Mouse (Mus musculus): ENCODE data around the gene Btbd9. TPM values are rescaled to one million over a fixed set of nuclear protein-coding genes. Genes with fewer than 3 reads are reported as not detected.

Btbd9 gene
- polyA plus RNA-seq, 1 experiment from 2014 or later = 59.8 TPM

DNA sequence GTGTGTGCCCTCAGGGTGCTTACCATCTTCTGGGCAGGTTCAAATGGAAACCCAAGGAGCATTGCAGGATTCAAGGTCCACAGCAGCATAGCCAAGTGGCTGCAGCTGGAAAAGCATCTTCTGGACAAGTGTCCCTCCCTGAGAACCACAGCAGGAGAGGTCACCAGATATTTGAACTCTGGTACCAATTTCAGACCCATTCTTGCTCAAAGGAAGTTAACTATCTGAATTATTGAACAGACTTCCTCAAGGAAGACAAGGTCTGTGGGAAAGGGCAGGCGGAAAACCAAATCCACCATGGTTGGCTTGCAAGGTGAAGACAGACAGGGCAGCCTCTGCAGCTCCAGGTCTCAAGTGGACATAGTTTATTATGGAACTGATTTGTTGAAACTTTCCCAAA lies 211.6 kb downstream of the Btbd9 start:
- H3K4me1 ChIP-seq = peaks cover 16% of the 10 kb centered on the region
- H3K36me3 ChIP-seq = no peaks in the 10 kb centered on the region
- WGBS = 79% methylated on average over 1 of the region's 1 CpGs
- DNase-seq (ENCODE audit: low spot score) = no peak
- H3K9me3 ChIP-seq = no peaks in the 10 kb centered on the region
- no peak overlapping the region for H3K27ac ChIP-seq
- H3K4me3 ChIP-seq = no peak overlapping the region
- H3K27me3 ChIP-seq (ENCODE audit: insufficient read depth, poor library complexity, severe bottlenecking) = no peaks in the 10 kb centered on the region

DNA sequence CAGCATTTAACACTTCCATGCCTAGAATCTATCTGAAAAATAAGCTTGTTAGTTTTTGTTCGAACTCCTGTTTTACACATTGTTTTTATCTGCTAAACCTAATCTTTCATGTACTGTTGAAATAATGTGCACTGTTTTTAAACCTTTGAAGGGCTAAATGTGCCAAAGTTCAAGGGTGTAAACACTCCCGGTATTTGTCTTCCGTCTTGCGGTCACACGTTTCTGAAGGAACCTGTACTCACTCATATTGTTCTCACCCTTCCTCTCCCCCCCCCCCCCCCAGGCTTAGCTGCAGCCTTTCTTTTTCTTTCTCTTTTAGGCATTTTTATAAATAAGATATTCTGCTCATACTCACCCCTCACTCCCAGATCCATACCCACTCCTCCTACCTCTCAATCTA lies 212.9 kb downstream of the Btbd9 start:
- DNase-seq (ENCODE audit: low spot score) = no peak
- WGBS = 70% methylated on average over 5 of the region's 5 CpGs
- H3K27ac ChIP-seq = no peak overlapping the region
- peaks cover 17% of the 10 kb centered on the region for H3K4me1 ChIP-seq
- H3K36me3 ChIP-seq = no peaks in the 10 kb centered on the region
- no peaks in the 10 kb centered on the region for H3K27me3 ChIP-seq (ENCODE audit: insufficient read depth, poor library complexity, severe bottlenecking)
- no peak overlapping the region for H3K4me3 ChIP-seq
- no peaks in the 10 kb centered on the region for H3K9me3 ChIP-seq

DNA sequence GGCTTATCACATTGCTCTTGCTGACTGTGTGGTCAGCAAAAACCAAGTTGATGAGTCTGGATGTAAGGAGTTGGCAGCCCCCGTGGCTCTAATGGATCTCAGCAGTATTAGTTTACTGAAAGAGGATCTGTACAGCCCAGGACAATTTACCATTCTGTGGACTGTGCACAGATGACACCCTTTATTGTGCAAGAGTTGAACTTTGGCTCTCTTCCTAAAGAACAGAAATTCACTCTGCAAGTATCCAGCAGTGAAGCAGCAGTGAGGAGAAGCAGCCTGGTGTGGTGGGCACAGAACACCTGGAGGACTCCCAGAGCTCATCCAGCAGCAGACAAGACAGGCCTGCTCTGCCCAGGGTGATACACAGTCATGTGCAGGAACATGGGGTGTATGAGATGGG lies 215.6 kb downstream of the Btbd9 start:
- no peak for DNase-seq (ENCODE audit: low spot score)
- Histone ChIP-seq H3K4me1 (peaks cover 15% of the 10 kb centered on the region), H3K27me3 (ENCODE audit: insufficient read depth, poor library complexity, severe bottlenecking) (no peaks in the 10 kb centered on the region), H3K9me3 (no peaks in the 10 kb centered on the region), H3K4me3 (no peak overlapping the region), H3K36me3 (no peaks in the 10 kb centered on the region), H3K27ac (no peak overlapping the region)
- 39% methylated on average over 1 of the region's 1 CpGs for WGBS

DNA sequence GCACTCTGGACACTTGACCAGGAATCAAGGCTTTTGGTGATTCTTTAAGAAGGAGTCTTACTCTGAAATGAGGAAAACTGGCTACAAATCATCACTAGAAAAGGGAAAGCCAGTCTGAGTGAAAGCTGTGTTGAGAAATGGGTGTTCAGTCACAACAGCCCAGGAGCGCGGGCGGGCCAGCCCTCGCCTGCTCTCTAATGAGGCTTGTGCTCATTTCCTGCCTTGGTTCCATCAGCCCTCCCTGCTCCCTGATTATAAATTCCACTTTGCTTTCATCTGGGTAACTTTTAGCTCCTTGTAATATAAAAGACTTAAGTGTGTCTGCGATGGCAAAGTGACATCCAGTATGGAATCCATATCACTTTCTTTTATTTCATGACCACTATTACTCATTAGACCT lies 216.9 kb downstream of the Btbd9 start:
- Histone ChIP-seq H3K36me3 (no peaks in the 10 kb centered on the region), H3K4me3 (no peak overlapping the region), H3K4me1 (peaks cover 12% of the 10 kb centered on the region; the same call in 1 of the 2 replicates), H3K27ac (no peak overlapping the region), H3K9me3 (no peaks in the 10 kb centered on the region), H3K27me3 (ENCODE audit: insufficient read depth, poor library complexity, severe bottlenecking) (no peaks in the 10 kb centered on the region)
- WGBS = 79% methylated on average over 5 of the region's 5 CpGs
- DNase-seq (ENCODE audit: low spot score) = no peak

DNA sequence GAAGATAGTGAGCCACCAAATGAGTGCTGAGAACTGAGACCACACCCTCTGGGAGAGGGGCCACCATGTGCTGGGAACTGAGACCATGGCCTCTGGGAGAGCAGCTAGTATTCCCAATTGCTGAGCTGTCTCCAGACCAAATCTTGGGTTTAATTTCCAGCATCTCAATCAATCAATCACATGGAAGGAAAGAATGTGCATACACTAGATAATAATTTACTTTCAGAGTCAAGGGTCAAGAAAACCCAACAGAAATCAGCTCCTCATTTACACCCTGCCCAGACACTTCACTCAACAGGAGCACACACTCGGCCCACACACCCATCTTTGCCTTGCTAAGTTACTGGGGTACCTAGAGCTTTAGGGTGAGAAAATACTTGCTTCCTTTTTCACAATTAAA lies 220.9 kb downstream of the Btbd9 start:
- H3K27ac ChIP-seq = no peak overlapping the region
- no peak for DNase-seq (ENCODE audit: low spot score)
- no peaks in the 10 kb centered on the region for H3K36me3 ChIP-seq
- H3K4me3 ChIP-seq = no peak overlapping the region
- H3K4me1 ChIP-seq = peaks cover 9% of the 10 kb centered on the region; the same call in 1 of the 2 replicates
- H3K27me3 ChIP-seq (ENCODE audit: insufficient read depth, poor library complexity, severe bottlenecking) = no peaks in the 10 kb centered on the region
- 77% methylated on average over 1 of the region's 1 CpGs for WGBS
- H3K9me3 ChIP-seq = no peaks in the 10 kb centered on the region

DNA sequence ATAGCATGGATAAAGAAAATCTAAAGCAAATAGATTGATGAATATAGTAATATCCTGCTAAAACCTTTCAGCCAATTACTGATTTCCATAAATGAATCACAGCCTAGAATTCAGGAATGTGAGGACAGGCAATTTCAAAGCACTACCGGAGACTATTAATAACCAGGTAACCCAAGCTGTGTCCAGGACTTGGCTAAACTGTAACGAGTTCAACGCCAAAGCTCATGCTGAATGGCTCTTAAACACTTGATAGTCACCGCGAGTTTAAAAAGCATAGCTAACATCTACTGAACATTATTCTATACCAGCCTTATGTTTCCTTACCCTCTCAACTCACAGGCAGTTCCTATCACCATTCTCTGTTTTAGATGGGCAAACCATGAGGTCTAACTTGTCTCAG lies 221.9 kb downstream of the Btbd9 start:
- H3K4me1 ChIP-seq = peaks cover 10% of the 10 kb centered on the region
- 78% methylated on average over 5 of the region's 5 CpGs for WGBS
- no peak for DNase-seq (ENCODE audit: low spot score)
- no peak overlapping the region for H3K4me3 ChIP-seq
- no peaks in the 10 kb centered on the region for H3K36me3 ChIP-seq
- no peaks in the 10 kb centered on the region for H3K27me3 ChIP-seq (ENCODE audit: insufficient read depth, poor library complexity, severe bottlenecking)
- no peaks in the 10 kb centered on the region for H3K9me3 ChIP-seq
- H3K27ac ChIP-seq = no peak overlapping the region

DNA sequence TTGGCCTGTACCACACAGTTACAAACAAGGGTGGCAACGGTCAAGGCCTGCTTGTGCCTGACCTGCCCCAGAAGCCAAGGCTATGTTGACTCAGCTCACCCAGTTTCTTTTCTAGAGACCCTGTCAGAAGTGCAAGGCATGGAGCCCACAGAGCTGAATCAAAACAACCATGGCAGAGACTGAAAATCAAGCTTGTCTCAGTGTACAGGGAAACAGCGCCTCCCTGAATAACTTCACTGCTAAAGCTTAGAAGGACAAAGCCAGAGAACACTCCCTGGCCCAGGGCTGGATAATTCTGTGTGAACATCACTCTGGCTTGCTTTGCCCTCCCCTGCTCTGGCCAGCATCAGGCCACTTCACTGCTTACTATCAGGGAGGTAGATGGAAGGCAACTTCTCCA lies 228.3 kb downstream of the Btbd9 start:
- Histone ChIP-seq H3K4me1 (peaks cover 32% of the 10 kb centered on the region), H3K4me3 (no peak overlapping the region), H3K27ac (peak overlapping the region; percentile 23; the same call in 1 of the 2 replicates), H3K9me3 (no peaks in the 10 kb centered on the region), H3K36me3 (no peaks in the 10 kb centered on the region), H3K27me3 (ENCODE audit: insufficient read depth, poor library complexity, severe bottlenecking) (no peaks in the 10 kb centered on the region)
- no peak for DNase-seq (ENCODE audit: low spot score)
- 67% methylated on average over 2 of the region's 2 CpGs for WGBS

DNA sequence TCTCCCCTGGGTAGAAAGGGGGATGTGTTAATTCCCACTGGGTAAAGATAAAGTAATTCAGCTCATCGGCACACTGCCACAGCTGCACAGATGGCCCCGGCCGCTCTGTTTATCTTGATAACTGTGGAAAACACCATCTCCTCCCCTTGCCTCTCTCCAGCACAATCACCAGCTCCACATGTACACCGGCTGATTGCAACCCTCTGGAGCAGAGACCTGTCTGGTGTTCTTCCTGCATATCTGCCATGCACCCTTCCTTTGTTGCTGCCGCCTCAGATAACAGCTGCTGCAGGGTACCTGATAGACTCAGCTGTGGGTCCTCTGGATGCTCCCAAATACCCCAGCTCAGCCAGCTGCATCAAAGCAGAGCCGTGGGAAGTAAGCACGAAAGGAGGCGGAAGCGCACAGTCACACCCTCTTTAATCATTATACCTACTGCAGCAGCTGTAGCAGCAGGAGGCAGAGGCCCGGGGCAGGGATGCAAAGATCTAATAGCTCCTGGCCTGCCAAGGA lies 229.1 kb downstream of the Btbd9 start:
- WGBS = 5% methylated on average over 10 of the region's 10 CpGs

DNA sequence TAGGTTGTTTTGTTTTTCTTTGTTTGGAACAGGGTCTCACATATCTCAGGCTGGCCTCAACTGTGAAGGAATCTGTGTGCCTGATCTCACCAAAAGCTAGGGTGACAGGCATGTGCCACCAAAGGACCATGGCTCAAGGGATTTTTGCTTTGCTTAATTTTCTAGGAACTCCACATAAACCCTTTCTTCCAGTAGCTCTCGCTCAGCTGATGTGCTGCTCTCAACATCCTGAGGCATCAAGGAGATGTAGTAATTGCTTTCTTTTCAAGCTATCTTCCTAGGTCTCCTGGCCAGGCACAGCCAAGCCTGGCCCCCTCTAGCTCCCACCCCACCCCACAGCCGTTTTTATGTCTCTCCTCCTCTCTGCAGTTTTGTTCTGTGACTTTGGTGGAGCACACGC lies 231.3 kb downstream of the Btbd9 start:
- no peaks in the 10 kb centered on the region for H3K27me3 ChIP-seq (ENCODE audit: insufficient read depth, poor library complexity, severe bottlenecking)
- H3K36me3 ChIP-seq = no peaks in the 10 kb centered on the region
- no peak overlapping the region for H3K4me3 ChIP-seq
- 79% methylated on average over 3 of the region's 3 CpGs for WGBS
- H3K9me3 ChIP-seq = no peaks in the 10 kb centered on the region
- no peak overlapping the region for H3K27ac ChIP-seq
- no peak for DNase-seq (ENCODE audit: low spot score)
- peaks cover 37% of the 10 kb centered on the region for H3K4me1 ChIP-seq

More for the DNA sequence above, 229.1 kb downstream of the Btbd9 start:
- no peaks in the 10 kb centered on the region for H3K9me3 ChIP-seq
- peaks cover 32% of the 10 kb centered on the region for H3K4me1 ChIP-seq
- peak; percentile 92 for DNase-seq (ENCODE audit: low spot score)
- 0 out of 2 replicates have a peak overlapping the region, but pooled peaks have one; percentile 3 for H3K27ac ChIP-seq
- no peaks in the 10 kb centered on the region for H3K36me3 ChIP-seq
- H3K27me3 ChIP-seq (ENCODE audit: insufficient read depth, poor library complexity, severe bottlenecking) = no peaks in the 10 kb centered on the region
- peak overlapping the region; percentile 20 for H3K4me3 ChIP-seq

DNA sequence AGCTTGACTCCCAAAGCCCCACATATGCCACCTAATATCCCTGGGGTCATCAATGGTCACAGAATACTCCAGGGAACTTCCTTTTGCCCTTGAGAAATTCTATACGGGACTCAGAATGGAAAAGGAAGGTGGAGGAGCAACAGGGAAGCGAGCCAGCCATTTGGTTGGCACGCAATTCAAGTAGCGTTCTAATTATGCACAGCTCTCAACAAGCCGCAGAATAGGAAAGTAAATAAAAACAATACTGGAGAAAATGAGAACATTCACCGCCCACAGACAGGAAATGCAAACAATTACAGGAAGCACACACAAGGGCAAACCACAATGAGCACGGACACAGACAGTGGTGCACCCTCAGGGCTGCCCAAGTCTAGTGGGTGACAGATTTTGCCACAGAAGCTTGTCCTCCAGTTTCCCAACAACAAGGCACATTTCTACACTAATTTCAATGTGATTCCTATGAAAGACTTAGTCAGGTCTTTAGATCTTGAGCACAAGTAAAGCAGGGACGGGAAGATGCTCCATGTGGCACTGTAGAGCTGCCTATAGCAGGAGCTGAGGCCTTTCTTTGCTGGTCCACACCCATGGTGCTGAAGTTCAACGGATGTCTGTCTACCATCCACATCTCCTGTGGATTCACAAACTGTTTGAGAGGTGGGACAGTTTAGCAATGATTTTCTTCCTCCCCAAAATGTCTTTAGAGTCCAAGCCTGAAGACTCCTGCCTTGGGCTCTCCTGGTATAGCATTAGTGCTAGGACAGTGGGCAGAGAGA lies 232.4 kb downstream of the Btbd9 start:
- WGBS = 71% methylated on average over 9 of the region's 9 CpGs

DNA sequence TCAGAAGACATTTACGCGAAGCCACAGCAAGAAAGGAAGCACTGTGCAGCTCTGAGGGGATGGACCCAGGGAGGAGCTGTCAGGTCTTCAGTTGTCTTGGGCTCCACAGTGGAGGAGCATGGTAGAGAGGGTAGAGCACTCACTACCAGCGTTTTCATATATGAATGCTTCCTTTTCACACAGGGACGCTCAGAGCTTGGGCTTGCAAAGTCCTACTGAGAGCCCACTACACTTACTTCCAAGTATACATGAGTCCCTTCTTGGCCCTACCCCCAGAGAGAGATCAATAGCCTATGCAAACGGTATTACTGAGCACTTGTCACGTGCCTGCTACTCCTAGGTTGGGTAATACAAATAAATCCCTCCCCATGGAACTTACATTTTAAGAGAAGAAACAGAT lies 234.7 kb downstream of the Btbd9 start:
- 79% methylated on average over 6 of the region's 6 CpGs for WGBS
- H3K9me3 ChIP-seq = no peaks in the 10 kb centered on the region
- H3K4me1 ChIP-seq = peaks cover 22% of the 10 kb centered on the region
- no peaks in the 10 kb centered on the region for H3K36me3 ChIP-seq
- DNase-seq (ENCODE audit: low spot score) = no peak
- no peak overlapping the region for H3K27ac ChIP-seq
- H3K4me3 ChIP-seq = no peak overlapping the region
- H3K27me3 ChIP-seq (ENCODE audit: insufficient read depth, poor library complexity, severe bottlenecking) = no peaks in the 10 kb centered on the region

More for the DNA sequence above, 232.4 kb downstream of the Btbd9 start:
- Histone ChIP-seq H3K9me3 (no peaks in the 10 kb centered on the region), H3K27me3 (ENCODE audit: insufficient read depth, poor library complexity, severe bottlenecking) (no peaks in the 10 kb centered on the region), H3K4me1 (peaks cover 30% of the 10 kb centered on the region), H3K4me3 (no peak overlapping the region), H3K36me3 (no peaks in the 10 kb centered on the region), H3K27ac (no peak overlapping the region)
- no peak for DNase-seq (ENCODE audit: low spot score)

DNA sequence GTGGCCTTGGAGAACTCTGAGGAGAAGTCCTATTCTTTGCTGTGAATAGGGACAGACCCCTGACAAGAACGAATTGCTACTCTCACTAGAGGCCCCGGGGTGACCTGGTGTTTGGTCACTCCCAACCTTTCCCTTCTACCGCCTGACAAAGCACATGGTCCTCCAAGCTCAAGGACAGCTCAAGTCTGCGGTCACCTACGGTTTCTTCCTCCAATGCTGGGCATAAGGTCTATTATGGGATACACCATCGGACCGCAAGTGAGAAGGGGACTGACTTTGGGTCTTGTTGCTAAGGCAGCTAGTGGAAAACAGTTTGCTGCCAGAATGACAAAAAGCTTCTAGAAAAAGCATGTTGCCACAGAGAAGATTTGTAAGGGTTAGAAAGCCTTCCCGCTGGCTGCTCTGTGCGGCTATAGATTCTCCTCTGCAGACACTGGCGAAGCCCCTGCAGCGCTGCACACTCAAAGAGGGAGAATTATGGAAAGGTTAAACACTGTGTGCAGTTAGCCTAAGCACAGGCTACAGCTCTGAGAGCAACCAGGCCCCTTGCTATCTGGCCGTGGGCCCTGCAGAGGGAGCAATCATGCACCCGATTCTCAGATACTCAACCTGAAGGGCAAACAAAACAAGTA lies 235.7 kb downstream of the Btbd9 start:
- DNase-seq (ENCODE audit: low spot score) = no peak
- 78% methylated on average over 13 of the region's 13 CpGs for WGBS

DNA sequence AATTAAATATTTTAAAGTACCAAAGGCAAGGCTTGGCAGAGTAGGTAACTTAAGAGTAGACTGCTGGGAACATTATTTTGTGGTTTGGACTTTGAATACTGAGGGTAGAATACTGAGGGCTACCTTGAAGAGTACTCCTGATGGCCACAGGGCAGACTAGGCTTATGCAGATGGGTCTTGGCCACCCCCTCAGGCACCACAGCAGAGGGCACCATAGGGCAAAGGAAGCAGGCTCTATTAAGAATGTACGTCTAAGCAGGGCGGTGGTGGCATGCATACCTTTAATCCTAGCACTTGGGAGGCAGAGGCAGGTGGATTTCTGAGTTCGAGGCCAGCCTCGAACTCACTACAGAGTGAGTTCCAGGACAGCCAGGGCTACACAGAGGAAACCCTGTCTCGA lies 237.0 kb downstream of the Btbd9 start:
- Histone ChIP-seq H3K36me3 (no peaks in the 10 kb centered on the region), H3K4me3 (no peak overlapping the region), H3K9me3 (no peaks in the 10 kb centered on the region), H3K27me3 (ENCODE audit: insufficient read depth, poor library complexity, severe bottlenecking) (no peaks in the 10 kb centered on the region), H3K27ac (no peak overlapping the region), H3K4me1 (peaks cover 26% of the 10 kb centered on the region)
- WGBS = 87% methylated on average over 5 of the region's 5 CpGs
- DNase-seq (ENCODE audit: low spot score) = no peak

More for the DNA sequence above, 235.7 kb downstream of the Btbd9 start:
- H3K27me3 ChIP-seq (ENCODE audit: insufficient read depth, poor library complexity, severe bottlenecking) = no peaks in the 10 kb centered on the region
- no peak overlapping the region for H3K4me3 ChIP-seq
- H3K9me3 ChIP-seq = no peaks in the 10 kb centered on the region
- no peaks in the 10 kb centered on the region for H3K36me3 ChIP-seq
- H3K27ac ChIP-seq = no peak overlapping the region
- peaks cover 23% of the 10 kb centered on the region for H3K4me1 ChIP-seq

All from heart, embryonic 10.5 days (tissue).